Mouse (Mus musculus) bone marrow macrophage, adult 2 months (primary cell): ENCODE results near the gene Elp5.

Experiments used
- CTCF ChIP-seq: IDR thresholded peaks from 2 replicates; pipeline ENCODE4 v1.5.1; 2012; ENCODE audit warnings: low read depth, mild to moderate bottlenecking, low read length, moderate library complexity
- POLR2A ChIP-seq: IDR thresholded peaks from 2 replicates; pipeline ENCODE4 v1.6.1; 2012; ENCODE audit warnings: mild to moderate bottlenecking, low read depth, low read length, borderline replicate concordance

DNA sequence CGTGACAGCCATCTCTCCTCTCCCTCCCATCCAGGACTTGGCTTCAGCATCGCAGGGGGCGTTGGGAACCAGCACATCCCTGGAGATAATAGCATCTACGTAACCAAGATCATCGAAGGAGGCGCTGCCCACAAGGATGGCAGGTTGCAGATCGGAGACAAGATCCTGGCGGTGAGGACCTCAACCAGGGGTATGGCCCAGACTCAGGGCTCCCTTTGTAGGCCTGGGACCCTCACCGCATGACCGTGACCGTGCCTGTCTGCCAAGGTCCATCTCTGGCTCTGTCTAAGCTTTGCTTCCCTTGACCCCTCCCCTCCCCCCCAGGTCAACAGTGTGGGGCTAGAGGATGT is 49.0 kb upstream of the Elp5 start:
- TF ChIP-seq CTCF, result no peak
- TF ChIP-seq POLR2A, result no peak
